Mouse (Mus musculus) embryonic facial prominence, embryonic 14.5 days (tissue): ENCODE data around the gene Hip1. TPM values are rescaled to one million over a fixed set of nuclear protein-coding genes. Genes with fewer than 3 reads are reported as not detected.

Experiments used
- ATAC-seq: fragments of 200-750 bp; cut with Nextera tagmentation; 2 replicates; pipeline ENCODE4 v1.8.0; 2017; ENCODE audit warnings: low read depth, moderate number of reproducible peaks, moderate TSS enrichment
- DNase-seq: peaks from one replicate; pipeline ENCODE4 v3.0.0-alpha.2; 2015; ENCODE audit warnings: low spot score
- H3K27ac ChIP-seq: fragments of 300-500 bp; sonication (generic); replicated peaks from 2 replicates; pipeline ENCODE4 v1.5.1; 2014; ENCODE audit warnings: low read depth, mild to moderate bottlenecking, low read length, moderate library complexity
- H3K27me3 ChIP-seq: fragments of 300-500 bp; sonication (generic); replicated peaks from 2 replicates; pipeline ENCODE4 v1.6.1; 2014; ENCODE audit warnings: low read length; ENCODE audit not compliant: control insufficient read depth, insufficient read depth
- H3K36me3 ChIP-seq: fragments of 300-500 bp; sonication (generic); 2 replicates; pipeline ENCODE4 v1.6.1; 2014; ENCODE audit warnings: low read length, mixed read lengths; ENCODE audit not compliant: control insufficient read depth, insufficient read depth
- H3K4me1 ChIP-seq: fragments of 300-500 bp; sonication (generic); 2 replicates; pipeline ENCODE4 v1.6.1; 2014; ENCODE audit warnings: antibody characterized with exemption, low read length; ENCODE audit not compliant: control insufficient read depth, insufficient read depth
- H3K4me2 ChIP-seq: fragments of 300-500 bp; sonication (generic); 2 replicates; pipeline ENCODE4 v1.6.1; 2014; ENCODE audit warnings: low read depth, mild to moderate bottlenecking, low read length, moderate library complexity, mixed read lengths
- H3K4me3 ChIP-seq: fragments of 300-500 bp; sonication (generic); 2 replicates; pipeline ENCODE4 v1.5.1; 2014; ENCODE audit warnings: low read depth, mild to moderate bottlenecking, low read length
- H3K9ac ChIP-seq: fragments of 300-500 bp; sonication (generic); 2 replicates; pipeline ENCODE4 v1.6.1; 2014; ENCODE audit warnings: low read depth, mild to moderate bottlenecking, low read length, moderate library complexity, mixed read lengths
- H3K9me3 ChIP-seq: fragments of 300-500 bp; sonication (generic); 2 replicates; pipeline ENCODE4 v1.6.1; 2016; ENCODE audit warnings: low read length; ENCODE audit not compliant: control insufficient read depth
- WGBS: fragments of 180-500 bp; shearing (Covaris S2); extraction: QIAGEN DNeasy Blood & Tissue Kit; methylation state at CpG from one replicate; pipeline ENCODE4 v1.1.7; 2014; 5-methylcytosine and 5-hydroxymethylcytosine counted together
- polyA plus RNA-seq: library from polyadenylated mRNA; unstranded; fragments of >200 nt; fragmentation: Nextera tagmentation; extraction: Ambion mirVana; gene quantifications from 2 replicates; pipeline ENCODE4 v1.2.1, GENCODE M21; 2014

Hip1 gene
- polyA plus RNA-seq, 1 experiment from 2014 or later, result 45.6 TPM

DNA sequence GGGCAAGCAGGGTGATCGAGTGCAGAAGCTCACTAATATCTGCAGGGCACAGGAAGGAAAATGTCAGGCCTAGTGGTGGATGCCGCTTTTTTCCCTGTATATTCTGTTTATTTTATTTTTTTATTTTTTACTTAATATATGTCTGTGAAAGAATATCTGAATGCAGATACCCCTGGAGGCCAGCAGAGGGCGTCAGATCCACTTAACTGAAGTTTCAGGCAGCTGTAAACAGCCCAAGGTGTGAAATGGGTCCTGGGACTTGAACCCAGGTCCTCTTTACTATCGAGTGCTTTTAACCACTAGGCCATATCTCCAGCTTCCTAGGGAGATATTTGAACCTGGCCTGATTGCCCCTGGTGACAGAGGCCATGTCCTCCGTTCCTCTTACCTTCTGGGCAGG is 116.1 kb downstream of the Hip1 start:
- no peak for ATAC-seq
- Histone ChIP-seq H3K4me1 (no peaks in the 10 kb centered on the region), H3K9me3 (0 out of 2 replicates have a peak, but pooled peaks cover under 1% of the 10 kb centered on the region), H3K36me3 (peaks cover 94% of the 10 kb centered on the region), H3K4me3 (no peak overlapping the region), H3K27me3 (no peaks in the 10 kb centered on the region), H3K9ac (no peak overlapping the region), H3K27ac (no peak overlapping the region), H3K4me2 (no peak overlapping the region)
- whole genome bisulfite sequencing, result 76% methylated on average over 5 of the region's 5 CpGs
- DNase-seq, result peak; percentile 12

DNA sequence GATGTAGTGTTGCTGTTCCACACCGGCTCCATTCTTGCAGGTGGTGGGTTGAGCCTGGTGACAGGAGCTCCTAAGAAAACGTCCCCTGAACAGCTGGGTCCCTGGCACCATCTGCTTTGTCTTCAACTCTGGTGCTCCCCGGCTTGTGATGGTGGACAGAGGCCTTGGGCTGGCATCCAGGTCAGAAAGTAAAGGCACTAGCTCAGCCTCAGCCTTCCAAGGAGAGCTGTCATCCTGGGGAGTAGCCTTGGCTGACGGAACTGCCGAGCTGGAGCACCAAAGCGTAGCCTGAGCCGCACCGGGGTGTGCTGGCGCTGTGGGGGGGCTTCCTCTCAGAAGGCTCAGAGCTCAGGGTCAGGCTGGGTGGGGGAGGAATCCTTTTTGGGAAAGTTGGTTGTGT is 134.7 kb downstream of the Hip1 start:
- H3K4me3 ChIP-seq, result no peak overlapping the region
- H3K4me2 ChIP-seq, result no peak overlapping the region
- H3K9me3 ChIP-seq, result no peaks in the 10 kb centered on the region
- H3K9ac ChIP-seq, result no peak overlapping the region
- no peaks in the 10 kb centered on the region for H3K4me1 ChIP-seq
- peaks cover 54% of the 10 kb centered on the region for H3K36me3 ChIP-seq
- no peak overlapping the region for H3K27ac ChIP-seq
- WGBS, result 91% methylated on average over 9 of the region's 9 CpGs
- H3K27me3 ChIP-seq, result no peaks in the 10 kb centered on the region
- DNase-seq, result no peak
- ATAC-seq, result no peak

DNA sequence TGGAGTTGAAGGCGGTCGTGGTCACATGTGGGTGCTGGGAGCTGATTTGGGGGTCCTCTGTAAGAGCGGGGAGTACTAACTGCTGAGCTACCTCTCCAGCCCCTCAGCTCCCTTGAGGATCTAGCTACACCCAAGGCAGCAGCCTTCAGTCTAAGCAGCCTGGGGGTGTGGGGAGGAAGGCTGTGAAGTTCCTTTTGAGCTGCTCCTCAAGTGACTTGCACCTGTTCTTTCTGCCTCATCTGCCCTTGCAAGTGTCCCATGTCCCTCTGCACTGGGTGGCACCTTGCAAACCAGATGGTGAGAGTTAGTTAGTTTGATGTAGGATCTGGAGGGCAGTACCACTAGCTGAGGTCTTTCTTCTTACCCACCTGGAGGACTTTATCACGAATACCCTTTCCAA is 136.8 kb downstream of the Hip1 start:
- H3K9me3 ChIP-seq, result no peaks in the 10 kb centered on the region
- H3K36me3 ChIP-seq, result peaks cover 33% of the 10 kb centered on the region
- no peaks in the 10 kb centered on the region for H3K4me1 ChIP-seq
- no peak overlapping the region for H3K4me2 ChIP-seq
- no peaks in the 10 kb centered on the region for H3K27me3 ChIP-seq
- DNase-seq (no peak), ATAC-seq (no peak)
- no peak overlapping the region for H3K27ac ChIP-seq
- WGBS, result 78% methylated on average over 4 of the region's 4 CpGs
- no peak overlapping the region for H3K4me3 ChIP-seq
- H3K9ac ChIP-seq, result no peak overlapping the region

DNA sequence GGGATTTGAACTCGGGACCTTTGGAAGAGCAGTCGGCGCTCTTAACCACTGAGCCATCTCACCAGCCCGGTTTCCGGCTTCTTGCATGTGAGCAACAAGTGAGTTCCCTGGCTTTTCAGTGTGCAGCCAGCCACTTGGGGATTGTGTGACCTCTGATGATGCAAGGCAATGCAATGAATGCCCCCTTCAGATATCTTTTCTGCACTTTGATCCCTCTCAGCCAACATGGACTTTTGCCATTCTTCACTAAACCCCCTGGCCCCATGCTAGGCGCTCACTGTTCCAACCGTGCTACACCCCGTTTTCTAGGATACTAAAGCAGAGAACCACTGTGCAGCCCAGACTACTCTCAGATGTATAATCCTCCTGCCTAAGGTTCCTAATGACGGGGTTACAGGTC is 139.5 kb downstream of the Hip1 start:
- Histone ChIP-seq H3K4me1 (no peaks in the 10 kb centered on the region), H3K9me3 (0 out of 2 replicates have a peak, but pooled peaks cover 3% of the 10 kb centered on the region), H3K27ac (no peak overlapping the region), H3K9ac (no peak overlapping the region), H3K27me3 (no peaks in the 10 kb centered on the region), H3K4me3 (no peak overlapping the region), H3K4me2 (no peak overlapping the region), H3K36me3 (peaks cover 17% of the 10 kb centered on the region)
- no peak for DNase-seq
- ATAC-seq, result no peak
- 80% methylated on average over 9 of the region's 9 CpGs for WGBS

DNA sequence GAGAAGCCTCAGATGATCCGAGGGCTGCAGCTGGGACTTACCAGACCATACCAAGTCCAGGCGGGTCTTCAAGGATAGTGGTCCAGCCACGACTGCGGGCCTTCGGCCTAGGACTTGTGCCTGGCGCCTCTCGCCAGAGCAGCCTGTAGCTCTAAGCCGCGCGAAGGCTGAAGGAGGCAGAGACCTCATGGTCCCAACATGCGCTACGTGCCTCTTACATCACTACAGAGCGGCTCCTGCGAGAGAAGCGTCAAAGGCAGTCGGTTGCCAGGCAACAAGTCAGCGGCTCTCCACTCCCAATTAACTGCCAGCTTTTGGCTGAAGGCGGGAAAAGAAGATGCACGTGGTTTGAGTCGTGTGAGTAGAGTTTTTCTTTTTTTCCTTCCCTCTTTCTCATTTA is 140.3 kb downstream of the Hip1 start:
- H3K9ac ChIP-seq, result no peak overlapping the region
- H3K27ac ChIP-seq, result no peak overlapping the region
- no peak overlapping the region for H3K4me3 ChIP-seq
- no peak overlapping the region for H3K4me2 ChIP-seq
- 37% methylated on average over 20 of the region's 20 CpGs for WGBS
- 0 out of 2 replicates have a peak, but pooled peaks cover 3% of the 10 kb centered on the region for H3K9me3 ChIP-seq
- DNase-seq, result peak; percentile 71
- H3K27me3 ChIP-seq, result no peaks in the 10 kb centered on the region
- ATAC-seq, result peak; percentile 56; the same call in 1 of the 2 replicates
- peaks cover 9% of the 10 kb centered on the region for H3K36me3 ChIP-seq
- H3K4me1 ChIP-seq, result no peaks in the 10 kb centered on the region

DNA sequence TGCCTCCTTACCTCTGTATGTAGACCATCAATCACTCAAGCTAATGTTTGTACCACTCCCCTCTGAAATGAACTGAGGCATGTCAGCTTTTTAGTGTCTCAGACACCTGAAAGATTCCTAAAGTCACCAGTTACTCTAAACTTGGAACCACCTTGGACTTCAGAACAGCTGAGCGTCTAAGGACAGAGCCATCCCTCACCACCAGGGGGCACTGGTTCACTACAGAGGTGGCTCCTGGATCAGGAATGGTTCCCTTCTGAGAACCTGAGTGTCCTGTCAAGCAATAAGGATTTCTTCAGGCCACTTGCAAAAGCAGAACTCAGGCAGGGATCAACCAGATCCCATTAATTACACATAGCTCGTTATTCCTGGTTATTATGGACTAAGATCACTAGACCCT is 144.7 kb downstream of the Hip1 start:
- Histone ChIP-seq H3K4me3 (no peak overlapping the region), H3K4me1 (no peaks in the 10 kb centered on the region), H3K4me2 (no peak overlapping the region), H3K27ac (no peak overlapping the region), H3K36me3 (no peaks in the 10 kb centered on the region), H3K9ac (no peak overlapping the region), H3K27me3 (no peaks in the 10 kb centered on the region), H3K9me3 (0 out of 2 replicates have a peak, but pooled peaks cover 3% of the 10 kb centered on the region)
- WGBS, result 7% methylated on average over 2 of the region's 2 CpGs
- ATAC-seq (peak; percentile 55; the same call in 1 of the 2 replicates), DNase-seq (peak; percentile 86)

DNA sequence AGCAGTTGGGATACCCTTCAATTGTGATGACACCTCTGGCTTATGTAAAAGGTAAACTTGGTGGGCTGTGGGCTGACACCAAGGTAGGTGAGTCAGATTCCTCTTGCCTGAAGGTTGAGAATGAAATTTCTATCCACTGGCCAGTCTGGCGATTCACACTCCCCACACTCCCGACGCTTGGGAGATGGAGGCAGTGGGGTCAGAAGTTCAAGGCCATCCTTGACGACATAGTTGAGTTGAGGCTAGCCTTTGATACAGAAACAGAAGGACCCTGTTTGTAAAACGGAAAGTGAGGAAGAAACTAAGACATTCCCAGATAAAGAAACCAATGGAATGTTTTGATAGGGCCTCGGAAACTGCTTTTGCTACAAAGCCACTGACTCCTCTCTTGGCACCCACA is 145.5 kb downstream of the Hip1 start:
- Histone ChIP-seq H3K27me3 (no peaks in the 10 kb centered on the region), H3K9me3 (0 out of 2 replicates have a peak, but pooled peaks cover 3% of the 10 kb centered on the region), H3K4me1 (no peaks in the 10 kb centered on the region), H3K9ac (no peak overlapping the region), H3K27ac (no peak overlapping the region), H3K4me3 (no peak overlapping the region), H3K36me3 (no peaks in the 10 kb centered on the region), H3K4me2 (no peak overlapping the region)
- WGBS, result 66% methylated on average over 6 of the region's 6 CpGs
- DNase-seq (no peak), ATAC-seq (no peak)

DNA sequence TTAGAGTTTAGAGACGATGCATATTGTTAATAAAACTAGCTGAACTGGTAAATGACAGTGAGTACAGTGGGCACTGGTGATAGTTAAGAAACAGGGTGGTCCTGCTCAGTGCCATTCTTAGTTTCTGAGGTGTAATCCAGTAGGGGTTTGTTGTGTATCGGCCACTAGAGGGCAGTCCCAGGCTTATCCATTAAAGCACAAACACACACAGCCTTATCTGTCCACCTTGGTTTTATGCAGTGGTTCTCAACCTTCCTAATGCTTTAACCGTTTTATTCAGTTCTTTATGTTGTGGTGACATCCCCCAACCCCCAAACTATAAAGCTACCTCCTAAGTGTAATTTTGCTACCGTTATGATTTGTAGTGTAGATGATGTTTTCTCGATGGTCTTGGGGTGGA is 149.1 kb downstream of the Hip1 start:
- H3K36me3 ChIP-seq, result peaks cover 15% of the 10 kb centered on the region
- H3K4me1 ChIP-seq, result peaks cover 7% of the 10 kb centered on the region
- H3K27ac ChIP-seq, result no peak overlapping the region
- H3K4me2 ChIP-seq, result no peak overlapping the region
- ATAC-seq (no peak), DNase-seq (peak; percentile 60)
- no peak overlapping the region for H3K9ac ChIP-seq
- no peak overlapping the region for H3K4me3 ChIP-seq
- no peaks in the 10 kb centered on the region for H3K27me3 ChIP-seq
- no peaks in the 10 kb centered on the region for H3K9me3 ChIP-seq
- 47% methylated on average over 5 of the region's 5 CpGs for WGBS

DNA sequence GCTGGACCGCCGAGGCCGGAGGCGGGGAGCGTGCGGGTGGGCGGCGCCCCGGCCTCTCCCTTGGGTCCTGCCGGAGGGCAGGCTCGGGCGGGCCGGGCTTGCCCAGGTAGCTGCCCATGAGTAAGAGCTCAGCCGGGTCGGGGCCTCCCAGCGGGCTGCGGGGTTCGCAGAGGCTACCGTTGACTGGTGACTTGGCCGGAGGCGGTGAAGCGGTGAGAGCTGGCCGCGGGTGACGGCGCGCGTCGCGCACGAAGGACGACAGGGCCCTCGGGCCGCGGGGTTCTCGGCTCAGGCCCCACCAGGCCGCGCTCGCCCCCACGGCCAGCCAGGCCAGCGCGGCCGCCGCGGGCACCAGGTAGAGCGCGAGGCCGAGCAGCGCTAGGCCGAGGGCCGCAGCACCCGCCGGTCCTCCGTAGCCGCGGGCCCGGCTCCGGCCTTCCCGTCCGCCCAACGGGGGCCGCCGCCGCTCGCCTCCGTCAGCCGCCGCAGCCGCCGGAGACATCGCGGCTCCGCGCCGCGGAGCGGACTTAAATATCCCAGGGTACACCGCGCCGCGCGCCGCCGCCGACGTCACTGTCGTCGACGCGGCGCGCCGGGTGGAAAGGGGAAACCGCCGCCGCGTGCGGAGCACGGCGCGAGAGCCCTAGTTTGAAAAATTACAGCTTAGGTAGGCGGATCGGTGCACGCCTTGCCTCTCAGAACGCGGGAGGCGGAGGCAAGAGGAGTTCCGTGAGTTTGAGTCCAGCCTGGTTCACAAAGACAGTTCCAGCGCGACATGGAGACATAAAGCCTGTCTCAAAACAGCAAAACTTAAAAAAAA is 150.7 kb downstream of the Hip1 start, which contains the start of gene Pom121:
TSS of gene Pom121 (minus strand) at position 543 of the 820 bp plus-strand sequence.
- H3K4me2 ChIP-seq, result peak within 1 kb of the TSS; percentile 79
- H3K9me3 ChIP-seq, result no peaks in the 10 kb centered on the region
- H3K36me3 ChIP-seq, result peaks cover 31% of the 10 kb centered on the region
- ATAC-seq (peak; percentile 92), DNase-seq (peak; percentile 95)
- H3K4me3 ChIP-seq, result peak within 1 kb of the TSS; percentile 96
- peak within 1 kb of the TSS; percentile 88 for H3K27ac ChIP-seq
- WGBS, result 0% methylated on average over 23 of the region's 110 CpGs
- peak within 1 kb of the TSS; percentile 99 for H3K9ac ChIP-seq
- no peaks in the 10 kb centered on the region for H3K27me3 ChIP-seq
- peaks cover 7% of the 10 kb centered on the region for H3K4me1 ChIP-seq
